Mouse (Mus musculus) midbrain, postnatal 0 days (tissue): ENCODE measurements around the gene Zdhhc8. TPM values are rescaled to one million over a fixed set of nuclear protein-coding genes. Genes with fewer than 3 reads are reported as not detected.

Experiments
- ATAC-seq: fragments of 200-750 bp; cut with Nextera tagmentation; 2 replicates; pipeline ENCODE4 v1.8.0; 2017; ENCODE audit warnings: moderate number of reproducible peaks, mild to moderate bottlenecking, moderate TSS enrichment, moderate library complexity; ENCODE audit not compliant: low FRiP score
- DNase-seq: peaks from one replicate; pipeline ENCODE4 v3.0.0-alpha.2; 2015; ENCODE audit warnings: low spot score
- H3K27ac ChIP-seq: fragments of 300-500 bp; sonication (generic); 2 replicates; pipeline ENCODE4 v1.5.1; 2014; ENCODE audit warnings: low read depth, mild to moderate bottlenecking, low read length, mixed read lengths
- H3K27me3 ChIP-seq: fragments of 300-500 bp; sonication (generic); 2 replicates; pipeline ENCODE4 v1.6.1; 2014; ENCODE audit warnings: low read length, control low read depth, mixed read lengths; ENCODE audit not compliant: insufficient read depth
- H3K36me3 ChIP-seq: fragments of 300-500 bp; sonication (generic); 2 replicates; pipeline ENCODE4 v1.6.1; 2014; ENCODE audit warnings: low read length, control low read depth, mixed read lengths; ENCODE audit not compliant: insufficient read depth
- H3K4me1 ChIP-seq: fragments of 300-500 bp; sonication (generic); 2 replicates; pipeline ENCODE4 v1.6.1; 2014; ENCODE audit warnings: mild to moderate bottlenecking, control low read depth, antibody characterized with exemption, low read length, mixed read lengths; ENCODE audit not compliant: insufficient read depth
- H3K4me2 ChIP-seq: fragments of 300-500 bp; sonication (generic); 2 replicates; pipeline ENCODE4 v1.6.1; 2014; ENCODE audit warnings: low read depth, mild to moderate bottlenecking, low read length, mixed read lengths; ENCODE audit not compliant: poor library complexity, severe bottlenecking
- H3K4me3 ChIP-seq: fragments of 300-500 bp; sonication (generic); 2 replicates; pipeline ENCODE4 v1.5.1; 2014; ENCODE audit warnings: low read depth, mild to moderate bottlenecking, low read length, moderate library complexity
- H3K9ac ChIP-seq: fragments of 300-500 bp; sonication (generic); replicated peaks from 2 replicates; pipeline ENCODE4 v1.6.1; 2014; ENCODE audit warnings: mild to moderate bottlenecking, low read length, moderate library complexity, mixed read lengths; ENCODE audit not compliant: poor library complexity, severe bottlenecking
- H3K9me3 ChIP-seq: fragments of 300-500 bp; sonication (generic); 2 replicates; pipeline ENCODE4 v1.6.1; 2016; ENCODE audit warnings: low read length, control low read depth
- CTCF ChIP-seq: IDR thresholded peaks from 2 replicates; pipeline ENCODE4 v1.5.1; 2016; ENCODE audit warnings: antibody characterized with exemption, mild to moderate bottlenecking
- WGBS: fragments of 180-500 bp; shearing (Covaris S2); extraction: QIAGEN DNeasy Blood & Tissue Kit; methylation state at CpG from one replicate; pipeline ENCODE4 v1.1.7; 2014; 5-methylcytosine and 5-hydroxymethylcytosine counted together
- polyA plus RNA-seq: library from polyadenylated mRNA; unstranded; fragments of >200 nt; fragmentation: Nextera tagmentation; extraction: Ambion mirVana; gene quantifications from 2 replicates; pipeline ENCODE4 v1.2.1, GENCODE M21; 2015
- total RNA-seq: library from RNA; depleted of rRNA; stranded (reverse); fragments of >200 nt; gene quantifications from 2 replicates; pipeline ENCODE4 v1.2.3, GENCODE M21; 2014

Gene Zdhhc8
- total and polyA plus RNA-seq, 2 experiments from 2014 or later = 13.8 to 41.2 TPM

GRCm38 (mm10) chr16:18210701-18211416, 24.1 kb downstream of the Zdhhc8 start:
- H3K36me3 ChIP-seq = no peaks in the 10 kb centered on the region
- H3K4me1 ChIP-seq = peaks cover 21% of the 10 kb centered on the region; the same call in 1 of the 2 replicates
- peak; percentile 73 for DNase-seq
- no peak overlapping the region for H3K9ac ChIP-seq
- H3K9me3 ChIP-seq = no peaks in the 10 kb centered on the region
- H3K27me3 ChIP-seq = no peaks in the 10 kb centered on the region
- no peak overlapping the region for H3K4me3 ChIP-seq
- ATAC-seq = no peak
- H3K4me2 ChIP-seq = no peak overlapping the region
- no peak overlapping the region for H3K27ac ChIP-seq
- peak; percentile 89 for TF ChIP-seq CTCF
- 25% methylated on average over 8 of the region's 8 CpGs for WGBS

GRCm38 (mm10) chr16:18203430-18204091, 31.4 kb downstream of the Zdhhc8 start:
- H3K9me3 ChIP-seq = no peaks in the 10 kb centered on the region
- no peak overlapping the region for H3K4me2 ChIP-seq
- TF ChIP-seq CTCF = no peak
- no peak for ATAC-seq
- H3K36me3 ChIP-seq = no peaks in the 10 kb centered on the region
- no peak overlapping the region for H3K9ac ChIP-seq
- H3K27ac ChIP-seq = no peak overlapping the region
- H3K4me1 ChIP-seq = no peaks in the 10 kb centered on the region
- 64% methylated on average over 7 of the region's 7 CpGs for WGBS
- no peak for DNase-seq
- no peaks in the 10 kb centered on the region for H3K27me3 ChIP-seq
- no peak overlapping the region for H3K4me3 ChIP-seq

- Histone ChIP-seq H3K27ac (no peak overlapping the region), H3K9me3 (no peaks in the 10 kb centered on the region), H3K36me3 (no peaks in the 10 kb centered on the region), H3K4me2 (no peak overlapping the region), H3K27me3 (no peaks in the 10 kb centered on the region; the same call in 1 of the 2 replicates), H3K4me1 (no peaks in the 10 kb centered on the region), H3K9ac (no peak overlapping the region), H3K4me3 (no peak overlapping the region)
- no peak for TF ChIP-seq CTCF
- DNase-seq (no peak), ATAC-seq (no peak)
- WGBS = 100% methylated on average over 1 of the region's 1 CpGs
Measured at GRCm38 (mm10) chr16:18202061-18202460, 32.9 kb downstream of the Zdhhc8 start.

GRCm38 (mm10) chr16:18201620-18202019, 33.3 kb downstream of the Zdhhc8 start:
- no peaks in the 10 kb centered on the region for H3K9me3 ChIP-seq
- 50% methylated on average over 1 of the region's 1 CpGs for WGBS
- H3K4me1 ChIP-seq = no peaks in the 10 kb centered on the region
- H3K4me2 ChIP-seq = no peak overlapping the region
- TF ChIP-seq CTCF = no peak
- H3K9ac ChIP-seq = no peak overlapping the region
- H3K36me3 ChIP-seq = no peaks in the 10 kb centered on the region
- ATAC-seq = no peak
- no peaks in the 10 kb centered on the region; the same call in 1 of the 2 replicates for H3K27me3 ChIP-seq
- H3K27ac ChIP-seq = no peak overlapping the region
- no peak overlapping the region for H3K4me3 ChIP-seq
- DNase-seq = no peak

- no peaks in the 10 kb centered on the region; the same call in 1 of the 2 replicates for H3K27me3 ChIP-seq
- no peak overlapping the region for H3K4me3 ChIP-seq
- DNase-seq (no peak), ATAC-seq (no peak)
- no peak for TF ChIP-seq CTCF
- no peaks in the 10 kb centered on the region for H3K36me3 ChIP-seq
- H3K9ac ChIP-seq = no peak overlapping the region
- WGBS = 88% methylated on average over 2 of the region's 2 CpGs
- H3K4me1 ChIP-seq = no peaks in the 10 kb centered on the region
- H3K9me3 ChIP-seq = no peaks in the 10 kb centered on the region
- no peak overlapping the region for H3K4me2 ChIP-seq
- H3K27ac ChIP-seq = no peak overlapping the region
Measured at GRCm38 (mm10) chr16:18200062-18200461, 34.9 kb downstream of the Zdhhc8 start.

GRCm38 (mm10) chr16:18198365-18199098, 36.4 kb downstream of the Zdhhc8 start:
- DNase-seq (no peak), ATAC-seq (no peak)
- H3K4me2 ChIP-seq = no peak overlapping the region
- no peaks in the 10 kb centered on the region for H3K36me3 ChIP-seq
- no peaks in the 10 kb centered on the region; the same call in 1 of the 2 replicates for H3K27me3 ChIP-seq
- no peak overlapping the region for H3K9ac ChIP-seq
- H3K27ac ChIP-seq = no peak overlapping the region
- TF ChIP-seq CTCF = no peak
- 49% methylated on average over 10 of the region's 10 CpGs for WGBS
- peaks cover 5% of the 10 kb centered on the region; the same call in 1 of the 2 replicates for H3K4me1 ChIP-seq
- no peaks in the 10 kb centered on the region for H3K9me3 ChIP-seq
- no peak overlapping the region for H3K4me3 ChIP-seq
